Mouse (Mus musculus): Measurements from ENCODE around the gene Pfkfb3. TPM values are rescaled to one million over a fixed set of nuclear protein-coding genes. Genes with fewer than 3 reads are reported as not detected.

The Pfkfb3 gene
- polyA plus RNA-seq, 1 experiment from 2014 or later = 14.8 TPM

Other genes with a start within 250 kb of the Pfkfb3 start
- 160 and 195 TPM in 2 replicates for gene Rbm17, start 50.1 kb upstream of the Pfkfb3 start, polyA plus RNA-seq (2016; fragmentation: Nextera tagmentation; extraction: Ambion mirVana)
- gene Gm17490, start 72.2 kb upstream of the Pfkfb3 start, polyA plus RNA-seq (2016; fragmentation: Nextera tagmentation; extraction: Ambion mirVana) = not detected in 2 replicates
- not detected in 2 replicates for gene Il2ra, start 88.7 kb upstream of the Pfkfb3 start, polyA plus RNA-seq (2016; fragmentation: Nextera tagmentation; extraction: Ambion mirVana)
- 0.35 and 0.51 TPM in 2 replicates for gene Il15ra, start 151.2 kb upstream of the Pfkfb3 start, polyA plus RNA-seq (2016; fragmentation: Nextera tagmentation; extraction: Ambion mirVana)
- gene Fbh1, start 223.5 kb upstream of the Pfkfb3 start, polyA plus RNA-seq (2016; fragmentation: Nextera tagmentation; extraction: Ambion mirVana) = 109 and 113 TPM in 2 replicates
- 48.8 and 50.0 TPM in 2 replicates for gene Ankrd16, start 223.8 kb upstream of the Pfkfb3 start, polyA plus RNA-seq (2016; fragmentation: Nextera tagmentation; extraction: Ambion mirVana)